ENCODE assay signal across 26 mouse cellular contexts in the genomic region with DNA sequence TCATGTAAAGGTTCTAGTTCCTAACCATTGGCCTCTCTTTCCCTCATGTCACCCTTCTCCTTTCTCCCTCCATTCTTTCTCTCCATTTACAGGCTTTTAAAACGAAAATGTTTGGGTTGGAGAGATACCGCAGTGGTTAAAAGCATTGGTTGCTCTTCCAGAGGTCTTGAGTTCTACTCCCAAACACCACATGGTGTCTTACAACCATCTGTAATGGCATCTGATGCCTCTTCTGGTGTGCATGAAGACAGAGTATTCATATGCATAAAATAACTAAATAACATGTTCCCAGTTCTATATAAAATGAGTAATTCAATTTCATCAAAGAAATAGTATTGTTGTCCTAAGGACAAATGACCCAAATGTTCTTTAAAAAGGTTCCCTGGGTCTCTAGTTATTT. TPM values are rescaled to one million over a fixed set of nuclear protein-coding genes. Genes with fewer than 3 reads are reported as not detected.
DNase-seq lines count a peak whose midpoint lies in the region; ATAC-seq lines count a peak whose summit lies in the region.
"Had no signal": no experiment of that assay in that cellular context is flagged by ENCODE, and none has a peak within 500 bp of the region (broad histone marks: within the 10 kb centered on the region; RNA-seq: fewer than 3 reads in every experiment).

No protein-coding gene starts in this region.

- no peak overlapping the region for H3K9ac ChIP-seq in intestine, embryonic 16.5 days (ENCODE audit: low read depth, low read length)
- H3K9ac ChIP-seq: embryonic facial prominence, embryonic 13.5 days; embryonic facial prominence, embryonic 15.5 days; forebrain, embryonic 12.5 days had no signal

- WGBS in intestine, embryonic 16.5 days = 78% methylated on average over 2 of the region's 2 CpGs

- no peak overlapping the region for H3K27ac ChIP-seq in intestine, embryonic 16.5 days (ENCODE audit: low read length)
- H3K27ac ChIP-seq: embryonic facial prominence, embryonic 13.5 days; embryonic facial prominence, embryonic 15.5 days; forebrain, embryonic 10.5 days; forebrain, embryonic 12.5 days had no signal

- DNase-seq in layer of hippocampus, adult 18-20 months (ENCODE audit: low spot score in 2 of 2) = peak; percentile 22 to 79
- no peak for DNase-seq in layer of hippocampus, postnatal 10 days (ENCODE audit: low spot score in 2 of 2)
- DNase-seq in layer of hippocampus, adult 8-10 months (ENCODE audit: low spot score in 2 of 2) = peak; percentile 23 to 32
- DNase-seq in layer of hippocampus, adult 9-11 months = peak; percentile 49
- DNase-seq in right cerebral cortex, postnatal 25 days = no peak
- DNase-seq: adrenal gland, adult 2 months; adrenal gland, postnatal 10 days; adrenal gland, postnatal 25 days; cerebellum, adult 11 months; cerebellum, adult 18-20 months; cerebellum, adult 8-10 months; cerebellum, adult 9-11 months; cerebellum, postnatal 14 days; cerebellum, postnatal 36 days; embryo, embryonic 11 days had no signal

- no peak overlapping the region for H3K4me2 ChIP-seq in intestine, embryonic 16.5 days (ENCODE audit: low read depth, low read length)
- H3K4me2 ChIP-seq: embryonic facial prominence, embryonic 13.5 days; embryonic facial prominence, embryonic 15.5 days; forebrain, embryonic 12.5 days had no signal

- no peaks in the 10 kb centered on the region for H3K27me3 ChIP-seq in intestine, embryonic 16.5 days (replicated peaks; ENCODE audit: control insufficient read depth, insufficient read depth, low read length)
- H3K27me3 ChIP-seq: embryonic facial prominence, embryonic 13.5 days; embryonic facial prominence, embryonic 15.5 days; forebrain, embryonic 12.5 days had no signal

- no peak overlapping the region for H3K4me3 ChIP-seq in intestine, embryonic 16.5 days (ENCODE audit: low read length)
- H3K4me3 ChIP-seq: embryonic facial prominence, embryonic 13.5 days; embryonic facial prominence, embryonic 15.5 days; erythroblast, embryonic 14.5 days; forebrain, embryonic 10.5 days; forebrain, embryonic 12.5 days had no signal

- H3K4me1 ChIP-seq in intestine, embryonic 16.5 days (ENCODE audit: control insufficient read depth, insufficient read depth, low read length) = no peaks in the 10 kb centered on the region
- H3K4me1 ChIP-seq: embryonic facial prominence, embryonic 13.5 days; embryonic facial prominence, embryonic 15.5 days; forebrain, embryonic 12.5 days had no signal

- H3K9me3 ChIP-seq in intestine, embryonic 16.5 days (ENCODE audit: control insufficient read depth, low read length) = no peaks in the 10 kb centered on the region
- H3K9me3 ChIP-seq: embryonic facial prominence, embryonic 13.5 days; embryonic facial prominence, embryonic 15.5 days; forebrain, embryonic 10.5 days; forebrain, embryonic 12.5 days had no signal

- ATAC-seq in intestine, embryonic 16.5 days = no peak
- ATAC-seq: forebrain, embryonic 14.5 days had no signal

- H3K36me3 ChIP-seq in intestine, embryonic 16.5 days (ENCODE audit: control insufficient read depth, insufficient read depth, low read length) = no peaks in the 10 kb centered on the region
- H3K36me3 ChIP-seq: embryonic facial prominence, embryonic 13.5 days; embryonic facial prominence, embryonic 15.5 days; forebrain, embryonic 10.5 days; forebrain, embryonic 12.5 days had no signal

RNA-seq across cellular contexts. Expression of a gene that starts 49.2 kb away (rescaled TPM):
- total RNA-seq in layer of hippocampus, adult 18-20 months (2021) = 10 to 100 TPM; 13.7 to 15.4 TPM
- total RNA-seq in layer of hippocampus, postnatal 10 days (2021) = 10 to 100 TPM; 17.0 to 18.0 TPM
- 10 to 100 TPM; 12.6 to 15.2 (median 14.6) TPM for total RNA-seq in layer of hippocampus, adult 8-10 months (2022)
- polyA plus RNA-seq in intestine, embryonic 16.5 days (2015; fragmentation: Nextera tagmentation; extraction: Ambion mirVana) = 0.10 and 0.23 TPM in 2 replicates
- total RNA-seq: adrenal gland, adult 2 months; adrenal gland, postnatal 10 days; adrenal gland, postnatal 25 days; common myeloid progenitor, adult 5-6 weeks; MEL had no signal
- polyA plus RNA-seq: adrenal gland, adult 2 months; C2C12; embryonic facial prominence, embryonic 11.5 days; embryonic facial prominence, embryonic 13.5 days; embryonic facial prominence, embryonic 15.5 days; erythroblast, embryonic 14.5 days; forebrain, embryonic 10.5 days had no signal

Comparison
In these comparisons a context has a peak if more than half of its experiments do, and no peak if none do; other contexts are left out.
1. DNase-seq: peak in layer of hippocampus, adult 18-20 months (2 of 2), layer of hippocampus, adult 8-10 months (2 of 2) and layer of hippocampus, adult 9-11 months (single experiment); none in layer of hippocampus, postnatal 10 days (0 of 2) and right cerebral cortex, postnatal 25 days (single experiment).